Mouse (Mus musculus) heart, embryonic 15.5 days (tissue): ENCODE measurements around the gene Prkag1. TPM values are rescaled to one million over a fixed set of nuclear protein-coding genes. Genes with fewer than 3 reads are reported as not detected.

ENCODE experiments used
- ATAC-seq: fragments of 200-750 bp; cut with Nextera tagmentation; replicated peaks from 2 replicates; pipeline ENCODE4 v1.8.0; 2017; ENCODE audit warnings: low read depth, moderate TSS enrichment; ENCODE audit not compliant: insufficient number of reproducible peaks, insufficient read depth, low FRiP score
- H3K27ac ChIP-seq: fragments of 300-500 bp; sonication (generic); 2 replicates; pipeline ENCODE4 v1.5.1; 2015; ENCODE audit warnings: mild to moderate bottlenecking, inconsistent platforms
- H3K27me3 ChIP-seq: fragments of 300-500 bp; sonication (generic); 2 replicates; pipeline ENCODE4 v1.6.1; 2015; ENCODE audit warnings: inconsistent platforms
- H3K36me3 ChIP-seq: fragments of 300-500 bp; sonication (generic); 2 replicates; pipeline ENCODE4 v1.6.1; 2015; ENCODE audit warnings: mild to moderate bottlenecking, inconsistent platforms
- H3K4me1 ChIP-seq: fragments of 300-500 bp; sonication (generic); replicated peaks from 2 replicates; pipeline ENCODE4 v1.6.1; 2015; ENCODE audit warnings: inconsistent platforms
- H3K4me2 ChIP-seq: fragments of 300-500 bp; sonication (generic); 2 replicates; pipeline ENCODE4 v1.6.1; 2015; ENCODE audit warnings: inconsistent platforms, mild to moderate bottlenecking, moderate library complexity
- H3K4me3 ChIP-seq: fragments of 300-500 bp; sonication (generic); 2 replicates; pipeline ENCODE4 v1.5.1; 2015; ENCODE audit warnings: mild to moderate bottlenecking, inconsistent platforms
- H3K9ac ChIP-seq: fragments of 300-500 bp; sonication (generic); 2 replicates; pipeline ENCODE4 v1.6.1; 2015; ENCODE audit warnings: mild to moderate bottlenecking, inconsistent platforms
- H3K9me3 ChIP-seq: fragments of 300-500 bp; sonication (generic); replicated peaks from 2 replicates; pipeline ENCODE4 v1.6.1; 2016; ENCODE audit warnings: inconsistent platforms
- WGBS: fragments of 180-500 bp; shearing (Covaris S2); methylation state at CpG from one replicate; pipeline ENCODE4 v1.1.7; 2015; ENCODE audit warnings: mixed read lengths; 5-methylcytosine and 5-hydroxymethylcytosine counted together
- polyA plus RNA-seq: library from polyadenylated mRNA; unstranded; fragments of >200 nt; fragmentation: Nextera tagmentation; extraction: Ambion mirVana; gene quantifications from 2 replicates; pipeline ENCODE4 v1.2.1, GENCODE M21; 2015

Prkag1 gene
- 93.5 and 100 TPM in 2 replicates for polyA plus RNA-seq

- WGBS = under 1% methylated on average over 60 of the region's 66 CpGs
- H3K27me3 ChIP-seq = no peaks in the 10 kb centered on the region
- no peaks in the 10 kb centered on the region for H3K9me3 ChIP-seq
- peak within 1 kb of the TSS; percentile 86 for H3K4me3 ChIP-seq
- H3K27ac ChIP-seq = peak within 1 kb of the TSS; percentile 99
- H3K4me1 ChIP-seq = peaks cover 47% of the 10 kb centered on the region
- H3K4me2 ChIP-seq = peak within 1 kb of the TSS; percentile 68
- H3K9ac ChIP-seq = peak within 1 kb of the TSS; percentile 85
- H3K36me3 ChIP-seq = peaks cover 36% of the 10 kb centered on the region
- ATAC-seq = peak; percentile 94
Observed at GRCm38 (mm10) chr15:98830736-98831683, at the start of gene Prkag1. Gene Prkag1, minus strand, starts transcription at chr15:98831521.

DNA sequence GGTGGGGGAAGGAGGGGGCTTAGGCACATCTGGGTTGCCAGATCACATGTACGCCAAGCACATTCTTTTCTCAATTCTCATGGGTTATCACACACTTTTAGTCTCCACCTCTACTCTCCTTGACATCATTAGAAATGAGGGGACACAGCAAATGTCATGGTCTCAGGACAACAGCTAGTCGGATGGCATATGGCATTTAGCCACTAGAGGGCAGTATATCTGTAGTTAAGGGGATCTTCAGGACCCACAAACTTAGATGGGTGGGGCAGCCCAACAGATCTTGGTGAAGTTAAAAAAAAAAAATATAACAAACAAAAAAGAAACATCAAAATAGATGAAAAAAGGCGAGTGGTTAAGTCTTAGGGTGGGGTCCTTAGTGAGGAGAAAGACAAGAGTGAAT, 46.0 kb upstream of the Prkag1 start:
- no peak for ATAC-seq
- WGBS = 9% methylated on average over 3 of the region's 3 CpGs

GRCm38 (mm10) chr15:98871916-98872888, 40.9 kb upstream of the Prkag1 start:
- Histone ChIP-seq H3K4me2 (peak overlapping the region; percentile 94), H3K9me3 (no peaks in the 10 kb centered on the region), H3K27me3 (no peaks in the 10 kb centered on the region), H3K4me1 (peaks cover 35% of the 10 kb centered on the region), H3K9ac (peak overlapping the region; percentile 92), H3K36me3 (no peaks in the 10 kb centered on the region), H3K4me3 (peak overlapping the region; percentile 63), H3K27ac (peak overlapping the region; percentile 96)
- WGBS = 1% methylated on average over 51 of the region's 51 CpGs
- peak; percentile 60 for ATAC-seq

More for the DNA sequence above, 46.0 kb upstream of the Prkag1 start:
- H3K36me3 ChIP-seq = no peaks in the 10 kb centered on the region
- no peaks in the 10 kb centered on the region for H3K9me3 ChIP-seq
- no peak overlapping the region for H3K4me3 ChIP-seq
- H3K4me2 ChIP-seq = no peak overlapping the region
- H3K27me3 ChIP-seq = no peaks in the 10 kb centered on the region
- no peak overlapping the region for H3K9ac ChIP-seq
- peaks cover 19% of the 10 kb centered on the region for H3K4me1 ChIP-seq
- H3K27ac ChIP-seq = no peak overlapping the region

GRCm38 (mm10) chr15:98871070-98871915, 40.0 kb upstream of the Prkag1 start, which contains the start of gene Kmt2d:
Gene Kmt2d, minus strand, starts transcription at chr15:98871204.
- Histone ChIP-seq H3K4me3 (peak within 1 kb of the TSS; percentile 63), H3K4me2 (peak within 1 kb of the TSS; percentile 94), H3K36me3 (peaks cover 3% of the 10 kb centered on the region; the same call in 1 of the 2 replicates), H3K9ac (peak within 1 kb of the TSS; percentile 92), H3K9me3 (no peaks in the 10 kb centered on the region), H3K4me1 (peaks cover 40% of the 10 kb centered on the region), H3K27ac (peak within 1 kb of the TSS; percentile 96), H3K27me3 (no peaks in the 10 kb centered on the region)
- ATAC-seq = peak; percentile 51
- under 1% methylated on average over 66 of the region's 94 CpGs for WGBS

DNA sequence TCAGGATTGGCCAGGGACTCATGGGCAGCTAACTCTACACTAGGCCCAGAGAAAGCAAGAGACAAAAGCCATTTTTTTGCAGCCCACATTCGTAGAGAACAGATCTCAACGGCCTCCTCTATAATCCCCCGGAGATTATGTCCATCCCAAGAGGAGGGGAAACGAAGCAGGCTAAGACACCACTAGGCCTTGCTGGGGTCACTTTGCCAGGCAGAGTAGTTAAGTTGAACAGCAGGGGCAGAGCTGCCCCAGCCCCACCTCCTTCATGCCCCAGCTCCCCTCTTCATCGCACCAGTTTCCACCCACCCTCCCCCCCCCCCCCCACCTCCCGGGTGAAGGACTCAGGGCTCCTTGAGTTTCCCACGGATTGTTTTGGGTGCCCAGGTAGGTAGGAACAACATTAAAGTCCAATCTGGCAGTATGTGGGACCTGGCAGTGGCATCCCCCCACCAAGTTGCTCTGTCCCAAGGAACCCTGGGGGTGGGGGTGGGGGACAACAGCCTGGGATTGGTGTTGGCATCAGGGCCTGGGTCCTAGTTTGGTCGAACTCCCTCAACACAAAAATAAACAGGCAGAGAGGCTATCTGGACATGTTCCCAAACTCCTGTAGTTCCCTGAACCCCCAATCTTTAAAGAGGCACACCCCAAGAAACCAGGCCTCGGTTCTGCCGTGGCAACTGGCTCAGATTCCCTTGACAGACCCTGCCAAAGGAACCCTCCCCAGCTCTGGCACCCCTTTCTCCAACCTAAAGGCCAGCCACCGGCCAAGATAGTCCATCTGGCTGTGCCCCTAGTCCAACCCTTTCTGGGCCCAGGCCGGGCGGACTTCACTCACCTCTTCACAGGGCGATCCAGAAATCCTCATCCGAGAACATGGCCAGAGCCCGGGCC, 39.1 kb upstream of the Prkag1 start:
- no peaks in the 10 kb centered on the region for H3K27me3 ChIP-seq
- H3K36me3 ChIP-seq = peaks cover 11% of the 10 kb centered on the region
- WGBS = 1% methylated on average over 16 of the region's 16 CpGs
- H3K4me1 ChIP-seq = peaks cover 40% of the 10 kb centered on the region
- H3K27ac ChIP-seq = peak overlapping the region; percentile 96
- H3K9ac ChIP-seq = peak overlapping the region; percentile 92
- ATAC-seq = no peak
- peak overlapping the region; percentile 63 for H3K4me3 ChIP-seq
- peak overlapping the region; percentile 94 for H3K4me2 ChIP-seq
- no peaks in the 10 kb centered on the region for H3K9me3 ChIP-seq

DNA sequence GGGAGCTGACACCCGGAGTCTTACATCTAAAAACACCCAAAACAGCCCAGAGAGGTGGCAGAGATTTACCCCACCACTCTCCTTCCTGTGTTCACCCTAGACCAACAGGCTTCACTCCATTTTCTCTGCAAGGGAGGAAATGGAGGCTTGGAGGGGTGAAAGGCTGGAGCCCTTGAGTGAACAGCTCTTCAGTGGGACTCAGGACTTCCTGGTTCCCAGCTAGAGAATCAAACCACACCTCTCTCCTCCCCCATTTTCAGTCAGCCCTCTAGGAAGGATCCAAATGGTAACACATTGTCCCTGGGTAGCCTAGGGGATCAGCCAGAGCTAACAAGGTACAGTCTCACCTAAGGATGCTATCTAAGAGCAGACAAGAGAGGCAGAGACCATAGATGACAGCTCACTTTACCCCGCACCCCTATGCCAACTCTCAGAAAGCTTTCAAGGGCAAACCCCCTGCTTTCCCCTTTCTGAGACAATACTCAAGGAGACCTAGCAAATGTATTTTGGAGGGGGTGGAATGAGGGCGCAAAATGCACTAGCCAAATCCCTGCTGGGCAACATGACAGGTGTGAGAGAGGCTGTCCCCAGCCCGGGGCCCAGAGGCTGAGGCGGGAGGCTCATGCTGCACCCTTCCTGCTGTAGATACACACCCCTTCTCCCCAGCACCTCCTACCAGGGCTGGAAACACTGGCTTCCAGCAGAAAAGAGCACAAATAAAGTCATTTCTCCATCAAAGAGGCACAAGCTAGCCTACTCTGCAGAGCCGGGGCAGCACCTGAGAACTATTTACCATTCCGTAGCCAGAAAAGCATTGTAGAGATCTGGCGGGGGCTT, 38.2 kb upstream of the Prkag1 start:
- 6% methylated on average over 8 of the region's 8 CpGs for WGBS
- Histone ChIP-seq H3K4me2 (peak overlapping the region; percentile 94), H3K9me3 (no peaks in the 10 kb centered on the region), H3K27me3 (no peaks in the 10 kb centered on the region), H3K4me1 (peaks cover 40% of the 10 kb centered on the region), H3K27ac (peak overlapping the region; percentile 96), H3K4me3 (peak overlapping the region; percentile 63), H3K9ac (peak overlapping the region; percentile 92), H3K36me3 (peaks cover 20% of the 10 kb centered on the region)
- ATAC-seq = no peak

DNA sequence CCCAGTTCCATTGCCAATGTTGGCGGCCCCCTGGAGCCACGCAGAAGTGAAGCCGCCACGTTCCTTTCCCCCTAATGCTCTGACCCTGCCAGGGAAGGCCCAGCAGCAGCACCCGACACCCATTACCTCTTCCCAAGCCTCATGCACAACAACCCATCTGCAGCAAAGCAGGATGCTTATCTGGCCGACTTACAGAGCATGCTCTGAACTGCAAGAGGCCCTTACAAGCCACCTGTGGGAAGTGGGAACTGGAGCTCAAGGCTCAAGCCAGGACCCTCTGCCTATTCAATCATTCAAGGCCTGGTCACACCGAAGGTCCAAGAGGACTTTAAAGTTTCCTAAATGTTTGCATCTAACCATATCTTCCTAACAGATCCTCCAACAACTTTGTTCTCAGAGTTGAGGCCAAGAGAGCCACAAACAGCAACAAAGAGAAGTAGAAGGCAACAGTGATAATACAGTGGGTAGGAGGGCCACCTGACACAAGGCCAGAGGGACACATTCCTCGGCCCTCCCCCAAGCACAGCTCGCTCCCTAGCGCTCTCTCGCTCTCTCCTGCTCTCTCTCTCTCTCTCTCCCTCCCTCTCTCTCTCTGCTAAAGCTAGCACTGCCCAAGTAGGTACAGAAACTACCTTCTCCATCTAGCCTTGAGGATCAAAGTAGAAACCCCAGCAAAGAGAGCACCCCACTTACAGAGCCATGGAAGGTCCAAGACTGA, 37.2 kb upstream of the Prkag1 start:
- Histone ChIP-seq H3K36me3 (peaks cover 30% of the 10 kb centered on the region), H3K4me2 (peak overlapping the region; percentile 94), H3K4me3 (peak overlapping the region; percentile 63), H3K27ac (peak overlapping the region; percentile 96), H3K9ac (peak overlapping the region; percentile 92), H3K27me3 (no peaks in the 10 kb centered on the region), H3K4me1 (peaks cover 40% of the 10 kb centered on the region), H3K9me3 (no peaks in the 10 kb centered on the region)
- ATAC-seq = no peak
- WGBS = 25% methylated on average over 11 of the region's 11 CpGs

GRCm38 (mm10) chr15:98867321-98867720, 36.0 kb upstream of the Prkag1 start:
- H3K9ac ChIP-seq = 0 out of 2 replicates have a peak overlapping the region, but pooled peaks have one; percentile 11
- H3K4me1 ChIP-seq = peaks cover 34% of the 10 kb centered on the region
- ATAC-seq = no peak
- H3K36me3 ChIP-seq = peaks cover 42% of the 10 kb centered on the region
- no peaks in the 10 kb centered on the region for H3K9me3 ChIP-seq
- H3K4me3 ChIP-seq = peak overlapping the region; percentile 63; the same call in 1 of the 2 replicates
- 49% methylated on average over 6 of the region's 6 CpGs for WGBS
- H3K4me2 ChIP-seq = peak overlapping the region; percentile 94
- H3K27ac ChIP-seq = peak overlapping the region; percentile 96
- no peaks in the 10 kb centered on the region for H3K27me3 ChIP-seq

DNA sequence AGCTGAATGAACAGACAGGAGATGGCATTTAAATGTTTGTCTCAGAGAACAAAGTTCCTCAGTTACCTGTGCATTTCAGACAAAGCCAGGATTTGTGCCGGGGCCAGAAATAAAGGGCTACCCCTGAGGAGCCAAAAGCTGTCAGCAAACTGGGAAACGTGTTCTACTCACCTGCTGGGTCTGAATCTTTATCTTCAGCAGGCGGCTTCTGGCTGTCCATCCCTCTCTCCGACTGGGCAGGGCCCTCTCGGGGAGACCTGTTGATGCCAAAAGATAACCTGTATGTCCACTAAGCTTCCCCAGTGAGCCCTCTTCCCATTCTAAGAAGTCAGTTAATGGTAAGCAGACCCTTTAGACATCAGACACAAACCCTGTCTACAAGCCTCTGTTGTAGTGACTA, 35.2 kb upstream of the Prkag1 start:
- Histone ChIP-seq H3K9ac (no peak overlapping the region), H3K4me2 (no peak overlapping the region), H3K9me3 (no peaks in the 10 kb centered on the region), H3K4me3 (no peak overlapping the region), H3K36me3 (peaks cover 51% of the 10 kb centered on the region), H3K27me3 (no peaks in the 10 kb centered on the region), H3K4me1 (peaks cover 34% of the 10 kb centered on the region), H3K27ac (no peak overlapping the region)
- ATAC-seq = no peak
- 70% methylated on average over 5 of the region's 5 CpGs for WGBS
